Mouse (Mus musculus) urinary bladder, postnatal 14 days (tissue): ENCODE results near the gene Lrriq3.

Experiments
- DNase-seq: peaks from one replicate; pipeline ENCODE4 v3.0.0; 2021; ENCODE audit warnings: low spot score

The Lrriq3 gene

DNA sequence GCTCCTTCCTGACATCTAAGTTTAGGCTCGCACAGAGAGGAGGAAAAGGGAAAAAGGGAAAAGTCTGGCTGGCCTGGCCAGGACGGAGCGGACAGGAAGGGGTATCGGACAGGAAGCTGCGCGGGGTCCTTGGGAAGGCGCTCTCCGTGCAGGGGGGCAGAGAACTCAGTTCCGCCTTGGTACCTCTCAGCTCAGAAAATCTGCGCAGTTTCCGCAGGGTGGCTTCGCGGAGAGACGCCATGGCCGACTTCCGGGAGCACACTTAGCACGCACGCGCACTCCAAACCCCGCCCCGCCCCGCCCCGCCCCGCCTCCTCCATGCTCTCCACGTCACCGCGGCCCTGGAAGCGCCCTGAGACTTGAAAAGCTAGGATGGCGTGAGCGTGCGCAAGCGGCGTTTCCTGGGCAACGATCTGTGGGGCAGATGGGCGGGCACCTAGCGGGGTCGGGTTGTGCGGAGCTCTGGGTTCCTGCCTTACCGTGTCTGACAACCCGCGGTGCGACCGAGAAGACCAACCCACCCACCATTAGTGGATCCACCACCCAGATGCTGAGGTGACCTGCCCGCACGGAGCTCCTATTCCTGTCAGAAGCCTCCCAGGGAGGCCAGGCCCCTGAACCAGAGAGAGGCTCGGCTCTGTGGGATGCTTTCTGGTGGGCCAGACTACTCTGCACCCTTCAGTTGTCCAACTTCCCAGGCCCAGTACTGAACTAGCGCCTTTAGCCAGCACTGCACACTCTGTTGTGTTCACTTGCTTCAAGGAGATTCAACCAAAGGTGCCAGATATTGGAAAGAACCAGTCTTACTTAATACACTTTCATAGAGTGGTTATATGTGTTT is at the start of gene Lrriq3, which contains the start of gene Fpgt:
TSS of gene Lrriq3 (plus strand) at position 319 of the 841 bp plus-strand sequence.
TSS of gene Fpgt (minus strand) at position 288 of the 841 bp plus-strand sequence.
- DNase-seq = peak; percentile 86

GRCm38 (mm10) chr3:155052021-155052420 is 41.2 kb upstream of the Lrriq3 start:
- no peak for DNase-seq

- DNase-seq = no peak
Observed at GRCm38 (mm10) chr3:155053189-155053588, 40.0 kb upstream of the Lrriq3 start.

GRCm38 (mm10) chr3:155055231-155055916 is 37.9 kb upstream of the Lrriq3 start, which contains the start of gene Tnni3k:
TSS of gene Tnni3k (minus strand) at chr3:155055407.
- no peak for DNase-seq

DNA sequence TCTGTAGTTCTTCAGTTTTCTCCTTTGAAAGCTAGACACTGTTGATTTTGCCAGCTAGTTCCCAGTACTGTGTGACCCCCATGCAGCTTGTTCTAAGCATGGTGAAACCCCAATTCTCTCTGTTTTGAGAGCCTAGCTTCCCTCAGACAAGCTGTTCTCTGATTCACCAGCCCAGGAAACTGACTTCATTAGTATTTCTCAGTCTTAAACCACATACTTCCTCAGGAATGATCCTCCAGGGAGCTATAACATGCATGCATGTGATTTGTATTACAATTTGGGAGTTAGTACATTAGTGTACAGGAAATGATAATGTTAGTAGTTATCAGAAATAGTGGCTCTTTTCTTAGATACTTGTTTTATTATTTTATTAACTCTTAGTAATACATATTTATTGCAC is 36.6 kb upstream of the Lrriq3 start:
- DNase-seq = no peak

GRCm38 (mm10) chr3:155057566-155057965 is 35.7 kb upstream of the Lrriq3 start:
- DNase-seq = no peak

GRCm38 (mm10) chr3:155058800-155059448 is 34.3 kb upstream of the Lrriq3 start:
- DNase-seq = no peak

GRCm38 (mm10) chr3:155059449-155059822 is 33.8 kb upstream of the Lrriq3 start:
- DNase-seq = no peak

DNA sequence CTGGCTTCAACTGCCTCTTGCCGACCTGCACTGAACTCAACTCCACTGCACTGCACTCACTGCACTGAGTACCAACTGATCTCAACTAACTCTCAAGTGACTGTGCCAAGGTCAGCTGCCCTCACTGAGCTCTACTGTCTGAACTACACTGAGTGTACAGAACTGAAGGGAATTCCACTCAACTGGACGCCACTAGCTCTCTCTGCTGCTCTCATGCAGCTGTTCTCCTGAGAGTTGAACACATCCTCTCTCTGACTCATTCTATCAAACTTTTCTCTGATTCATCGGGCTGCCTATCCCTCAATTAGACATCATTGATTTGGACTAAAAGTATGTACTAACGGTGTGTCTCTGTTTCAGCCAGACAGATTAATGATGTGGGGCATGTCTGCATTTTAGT is 15.3 kb upstream of the Lrriq3 start:
- DNase-seq = no peak

DNA sequence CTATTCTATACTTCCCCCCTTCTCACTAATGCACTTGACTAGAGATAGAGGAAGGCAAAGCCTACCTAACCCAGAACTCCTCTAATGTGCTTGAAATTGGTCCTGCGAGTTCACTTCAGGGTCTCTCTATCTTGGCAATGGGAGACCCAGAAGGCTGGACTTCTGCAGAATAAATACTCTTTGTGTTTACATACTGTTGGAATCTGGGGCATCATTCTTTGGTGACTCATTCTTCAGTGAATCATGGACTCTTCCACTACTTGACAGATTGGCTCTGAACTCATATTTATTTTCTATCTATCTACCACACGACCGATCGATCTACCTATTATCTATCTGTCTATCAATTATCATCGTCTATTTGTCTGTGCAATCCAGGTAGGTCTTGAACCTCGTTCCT is 1.2 kb upstream of the Lrriq3 start:
- DNase-seq = no peak

DNA sequence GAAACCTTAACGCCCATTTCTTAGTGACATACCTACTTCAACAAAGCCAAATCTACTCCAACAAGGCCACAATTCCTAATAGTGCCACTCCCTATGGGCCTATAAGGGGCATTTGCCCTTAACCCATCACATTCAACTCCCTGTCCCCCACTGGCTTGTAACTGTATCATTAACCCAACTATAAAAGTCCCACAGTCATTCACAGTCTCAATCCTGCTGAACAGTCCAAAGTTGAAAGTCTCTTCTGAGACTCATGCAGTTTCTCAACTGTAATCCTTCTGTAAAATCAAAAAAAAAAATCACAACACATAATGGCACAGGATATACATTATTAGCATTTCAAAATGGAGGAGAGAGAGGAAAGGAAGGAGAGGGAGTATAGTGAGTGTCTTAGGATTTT is 6.0 kb downstream of the Lrriq3 start:
- DNase-seq = no peak

- no peak for DNase-seq
Observed at GRCm38 (mm10) chr3:155105957-155106356, 12.7 kb downstream of the Lrriq3 start.

DNA sequence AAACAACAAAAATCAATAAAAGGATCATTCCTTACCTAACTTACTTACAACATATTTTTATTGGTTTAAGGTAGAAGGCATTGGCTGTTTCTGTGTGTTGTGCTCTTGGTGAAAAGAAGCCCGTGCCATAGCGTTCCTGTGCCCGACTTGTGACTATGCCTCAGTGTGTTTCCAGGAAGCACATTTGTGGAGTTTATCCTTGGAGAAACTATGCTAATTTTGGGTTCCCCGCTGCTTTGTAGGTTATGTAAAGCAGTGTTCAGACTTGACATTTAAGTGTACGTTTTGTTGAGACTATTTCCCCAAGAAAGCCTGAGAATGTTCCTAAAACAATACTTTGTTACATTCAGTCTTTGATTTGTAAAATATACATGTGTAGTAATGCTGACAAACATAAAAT is 44.5 kb downstream of the Lrriq3 start:
- DNase-seq = no peak

GRCm38 (mm10) chr3:155141047-155141446 is 47.8 kb downstream of the Lrriq3 start:
- no peak for DNase-seq

GRCm38 (mm10) chr3:155144368-155144767 is 51.1 kb downstream of the Lrriq3 start:
- no peak for DNase-seq

- DNase-seq = no peak
Observed at GRCm38 (mm10) chr3:155161842-155162241, 68.6 kb downstream of the Lrriq3 start.

GRCm38 (mm10) chr3:155180303-155180902 is 87.2 kb downstream of the Lrriq3 start:
- DNase-seq = no peak

GRCm38 (mm10) chr3:155186456-155186855 is 93.2 kb downstream of the Lrriq3 start:
- DNase-seq = no peak

GRCm38 (mm10) chr3:155188857-155189256 is 95.6 kb downstream of the Lrriq3 start:
- DNase-seq = no peak

GRCm38 (mm10) chr3:155234919-155235318 is 141.7 kb downstream of the Lrriq3 start:
- no peak for DNase-seq

GRCm38 (mm10) chr3:155235502-155235901 is 142.3 kb downstream of the Lrriq3 start:
- DNase-seq = no peak
